Mouse (Mus musculus): ENCODE measurements around the gene Krt20.
A peak's percentile ranks its signal among the peaks of the same experiment; 100 is the strongest.

Gene Krt20

DNA sequence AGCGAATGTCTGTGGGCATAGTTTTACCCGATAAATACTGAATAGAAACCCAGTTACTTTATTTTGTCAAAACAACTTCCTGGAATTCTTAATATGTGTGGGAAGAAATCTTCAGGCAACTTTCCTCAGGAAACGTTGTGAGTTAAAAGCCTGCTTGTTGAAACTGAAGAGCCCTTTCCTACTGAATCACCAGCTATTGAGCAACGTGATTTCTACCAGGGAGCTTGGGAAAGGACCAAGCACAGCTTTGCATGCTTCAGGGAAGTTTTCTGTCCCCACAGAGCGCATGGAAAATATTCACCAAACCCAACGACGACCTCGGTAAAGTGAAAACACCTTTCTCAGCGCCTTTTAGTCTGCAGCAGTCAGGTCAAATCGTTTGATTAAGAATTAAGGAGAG, 31.8 kb downstream of the Krt20 start:
- DNase-seq, result peak; percentile 29

DNA sequence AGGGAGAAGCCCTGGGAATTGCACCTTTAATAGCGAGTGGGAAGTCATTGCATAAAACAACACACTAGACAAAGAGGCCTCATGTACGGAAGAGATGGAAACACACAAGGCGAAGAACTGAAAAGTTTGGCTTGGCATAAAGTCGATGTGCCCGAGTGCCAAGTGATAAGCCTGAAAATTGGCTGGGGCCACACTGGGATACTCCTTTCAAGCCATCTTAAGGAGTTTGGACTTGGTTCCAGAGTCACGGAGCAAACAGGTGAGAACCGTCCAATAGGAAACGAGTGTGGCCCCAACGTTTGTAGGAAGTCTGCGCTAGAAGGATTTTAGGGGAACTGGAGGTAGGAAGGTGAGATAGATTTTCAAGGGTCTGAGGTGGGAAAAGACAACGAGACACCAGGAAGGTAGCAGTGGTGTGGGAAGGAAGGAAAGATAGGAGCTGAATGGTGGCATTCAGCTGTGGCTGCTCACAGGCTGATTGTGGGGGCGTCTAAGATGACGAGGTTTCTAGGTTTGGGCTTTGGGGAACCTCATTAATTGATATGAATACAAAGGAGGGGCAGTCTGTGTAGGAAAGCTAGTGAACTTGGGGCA, 37.9 kb downstream of the Krt20 start:
- DNase-seq, result peak; percentile 60

DNA sequence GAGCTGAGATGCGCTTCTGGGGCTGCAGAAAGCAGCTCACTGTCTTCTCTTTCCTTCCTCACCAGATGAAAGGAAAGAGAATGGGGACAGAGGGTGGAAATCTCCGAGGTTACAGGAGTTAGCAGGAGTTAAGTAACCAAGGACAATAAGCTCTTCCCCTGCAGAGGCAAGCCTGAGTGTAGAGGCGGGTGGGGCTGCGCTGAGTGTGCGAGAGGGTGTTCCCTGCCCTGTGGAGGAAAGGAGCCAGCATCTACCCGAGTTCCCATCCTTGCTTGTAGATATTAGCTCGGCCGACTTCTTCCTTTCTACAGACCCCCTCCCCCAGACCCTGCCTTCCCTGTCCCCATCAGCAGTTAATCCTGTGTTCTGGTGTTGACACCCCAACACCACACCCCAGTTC, 39.1 kb downstream of the Krt20 start:
- DNase-seq, result peak; percentile 72

DNA sequence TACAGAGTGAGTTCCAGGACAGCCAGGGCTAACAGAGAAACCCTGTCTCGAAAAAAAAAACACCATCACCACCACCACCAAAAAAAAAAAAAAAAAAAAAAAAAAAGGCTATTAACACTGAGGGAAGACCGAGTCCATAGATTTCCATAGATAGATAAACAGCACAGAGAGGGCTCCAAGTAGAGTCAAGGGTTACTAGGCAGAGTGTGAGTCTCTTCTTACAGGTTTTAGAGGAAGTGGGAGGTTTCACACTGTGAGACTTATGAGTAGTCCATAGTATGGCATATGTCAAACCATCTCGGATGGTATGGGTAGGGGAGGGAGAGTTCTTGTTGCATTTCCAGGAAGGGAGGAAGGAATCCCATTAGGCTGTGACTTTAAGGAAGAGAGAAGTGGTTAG, 39.9 kb downstream of the Krt20 start:
- peak; percentile 14 for DNase-seq

DNA sequence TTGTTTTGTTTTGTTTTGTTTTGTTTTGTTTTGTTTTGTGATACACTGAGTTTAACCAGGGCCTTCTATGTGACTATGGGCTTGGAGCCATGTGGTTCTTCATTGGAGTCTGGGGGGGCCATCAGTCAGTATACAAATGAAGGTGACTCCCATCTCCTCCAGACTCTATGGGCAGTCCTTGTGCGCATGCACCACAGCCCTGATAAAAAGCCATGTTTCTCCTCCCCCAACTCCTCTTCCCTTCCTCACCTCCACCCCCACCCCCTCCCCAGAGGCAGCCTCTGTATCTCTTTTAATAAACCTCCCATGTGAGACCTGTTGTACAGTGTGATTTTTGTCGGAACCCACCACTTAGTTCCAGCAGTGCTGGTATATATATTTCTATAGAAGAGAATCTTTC, 41.3 kb downstream of the Krt20 start:
- DNase-seq, result no peak

DNA sequence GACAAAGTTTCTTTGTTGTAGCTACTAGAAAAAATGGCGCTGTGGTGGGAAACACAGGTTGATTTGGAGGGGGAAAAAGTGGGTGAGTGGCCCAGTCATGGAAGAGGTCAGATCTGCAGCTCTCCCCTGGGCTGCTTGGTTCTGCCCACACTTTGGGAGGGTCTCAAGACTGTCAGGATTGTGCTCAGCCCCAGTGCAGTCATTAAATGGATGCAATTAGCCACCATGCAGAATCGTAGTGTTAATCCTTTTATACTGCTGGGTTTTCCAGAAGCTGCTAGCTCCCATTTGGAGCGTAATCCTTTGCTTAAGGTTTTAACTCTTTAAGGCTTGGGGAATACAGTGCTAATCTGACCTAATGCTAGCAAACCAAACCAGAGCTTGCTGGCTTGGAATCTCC, 41.9 kb downstream of the Krt20 start:
- peak; percentile 19 for DNase-seq

DNA sequence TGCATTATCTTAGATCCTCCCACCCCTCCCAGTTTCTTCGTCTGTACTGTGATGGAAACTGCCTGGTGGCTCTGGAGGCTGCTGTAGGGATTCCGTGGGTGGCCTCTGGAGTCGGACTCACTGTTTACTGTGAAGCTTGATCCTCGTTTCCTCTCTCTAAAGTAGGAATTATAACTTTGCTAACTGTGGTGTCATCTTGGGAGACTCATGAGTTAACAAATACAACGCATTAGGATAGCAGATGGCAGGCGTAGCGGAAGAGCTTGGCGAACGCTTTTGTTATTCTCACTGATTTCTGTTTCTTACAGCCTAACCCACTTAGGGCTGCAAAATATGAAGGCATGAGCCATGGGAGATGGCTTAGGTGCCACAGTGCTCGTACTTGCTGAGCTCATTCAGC, 45.5 kb downstream of the Krt20 start:
- DNase-seq, result peak; percentile 34

DNA sequence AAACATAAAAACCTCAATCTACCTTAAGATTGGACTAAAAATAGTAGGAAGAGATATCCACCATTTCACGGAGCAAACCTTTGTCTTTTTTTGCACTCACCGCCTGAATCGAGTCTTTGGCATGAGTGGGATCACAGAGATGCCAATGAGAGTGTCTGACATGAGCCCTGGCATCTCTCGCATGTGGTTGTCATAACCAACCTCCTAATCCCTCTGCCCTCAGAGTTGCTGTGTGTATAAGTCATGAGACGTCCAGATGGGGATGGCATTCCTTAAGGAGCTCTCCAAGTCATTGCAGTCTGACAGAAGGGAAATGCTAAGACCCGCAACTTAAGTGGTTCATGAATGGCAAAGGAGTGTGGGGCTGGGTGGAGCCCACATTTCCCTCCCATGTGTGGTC, 46.6 kb downstream of the Krt20 start:
- DNase-seq, result peak; percentile 52

DNA sequence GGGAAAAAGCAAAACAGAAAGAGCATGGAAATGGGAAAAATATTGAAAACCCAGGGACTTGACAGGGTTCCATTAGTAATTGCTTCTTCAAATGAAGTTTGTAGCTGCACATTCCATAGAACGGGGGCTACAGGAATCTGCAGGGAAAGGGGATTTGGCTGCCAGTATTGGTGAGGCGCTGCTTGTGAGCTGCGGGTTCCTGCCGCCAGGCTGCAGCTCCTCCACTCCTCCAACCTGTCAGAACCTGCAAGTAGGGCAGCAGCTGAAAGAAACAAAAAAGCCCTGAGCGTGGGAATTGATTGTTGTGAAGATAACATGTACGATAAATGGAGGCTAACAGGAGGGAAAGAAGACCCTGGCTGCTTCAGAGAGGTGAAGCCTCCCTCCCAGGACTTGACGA, 47.1 kb downstream of the Krt20 start:
- peak; percentile 55 for DNase-seq

DNA sequence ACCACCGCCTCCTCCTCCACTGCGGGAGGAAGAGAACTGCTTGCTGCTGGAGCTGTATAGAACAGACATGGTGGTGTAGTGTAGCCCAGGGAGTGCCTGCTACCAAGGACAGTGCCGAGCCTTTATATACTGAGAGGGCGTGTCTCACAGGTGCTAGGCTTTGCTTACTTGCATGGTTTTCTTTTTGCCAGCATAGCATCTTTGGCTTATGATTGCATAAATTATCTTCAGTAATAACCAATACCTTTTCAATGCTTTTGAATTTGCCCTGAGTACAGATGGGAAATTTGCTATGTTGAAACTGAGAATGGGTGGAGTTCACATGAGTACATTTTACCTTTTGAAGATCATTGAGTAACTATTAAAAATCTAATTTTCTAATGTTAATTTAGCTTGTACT, 48.7 kb downstream of the Krt20 start, which contains the start of gene Krt10:
Gene Krt10 (minus strand): TSS at position 101 of the 400 bp plus-strand sequence.
- DNase-seq, result no peak

DNA sequence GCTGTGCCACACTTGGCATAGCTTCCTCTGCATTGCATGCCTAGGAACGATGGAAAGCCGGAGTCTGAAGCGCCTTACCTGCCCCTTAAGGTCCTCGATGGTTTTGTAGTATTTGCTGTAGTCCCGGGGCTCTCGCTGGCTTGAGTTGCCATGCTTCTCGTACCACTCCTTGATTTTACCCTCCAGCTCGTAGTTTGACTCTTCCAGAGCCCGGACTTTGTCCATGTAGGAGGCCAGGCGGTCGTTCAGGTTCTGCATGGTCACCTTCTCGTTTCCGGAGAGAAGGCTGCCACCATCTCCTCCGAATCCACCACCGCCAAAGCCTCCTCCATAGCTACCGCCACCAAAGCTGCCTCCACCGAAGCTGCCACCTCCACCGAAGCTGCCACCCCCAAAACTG, 49.3 kb downstream of the Krt20 start:
- peak; percentile 84 for DNase-seq

DNA sequence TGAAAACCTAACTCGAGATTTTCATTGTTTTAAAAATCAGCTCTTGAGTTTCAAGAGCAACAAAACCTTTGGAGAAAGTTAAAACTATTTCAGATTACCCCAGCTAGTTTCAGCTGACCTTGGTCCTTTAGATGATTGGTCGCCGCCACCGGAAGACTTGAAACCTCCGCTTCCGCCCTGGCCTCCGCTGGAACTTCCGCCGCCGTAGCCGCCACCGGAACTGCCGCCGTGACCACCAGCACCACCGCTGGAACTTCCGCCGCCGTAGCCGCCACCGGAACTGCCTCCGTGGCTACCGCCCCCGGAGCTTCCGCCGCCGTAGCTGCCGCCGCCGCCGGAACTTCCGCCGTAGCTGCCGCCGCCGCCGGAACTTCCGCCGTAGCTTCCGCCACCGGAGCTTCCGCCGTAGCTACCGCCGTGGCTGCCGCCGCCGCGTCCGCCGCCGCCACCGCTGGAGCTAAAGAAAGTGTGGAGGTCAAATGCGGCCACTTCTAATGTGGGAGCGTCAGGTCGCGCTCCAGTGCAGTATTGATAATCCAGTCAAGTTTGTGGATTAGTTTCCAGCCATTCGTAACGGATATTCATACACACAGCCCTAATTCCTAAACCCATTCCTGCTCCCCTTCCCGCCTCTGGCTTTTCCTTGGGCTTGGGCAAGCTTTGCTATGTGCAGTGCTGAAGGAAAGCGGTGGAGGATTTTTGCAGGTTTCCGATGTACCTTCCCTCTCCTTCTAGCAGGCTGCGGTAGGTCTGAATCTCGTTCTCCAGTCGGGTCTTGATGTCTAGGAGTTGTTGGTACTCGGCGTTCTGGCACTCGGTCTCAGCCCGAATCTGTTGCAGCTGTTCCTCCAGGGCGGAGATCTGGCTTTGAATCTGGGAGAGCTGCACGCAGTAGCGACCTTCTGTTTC, 51.9 kb downstream of the Krt20 start:
- DNase-seq, result peak; percentile 99

DNA sequence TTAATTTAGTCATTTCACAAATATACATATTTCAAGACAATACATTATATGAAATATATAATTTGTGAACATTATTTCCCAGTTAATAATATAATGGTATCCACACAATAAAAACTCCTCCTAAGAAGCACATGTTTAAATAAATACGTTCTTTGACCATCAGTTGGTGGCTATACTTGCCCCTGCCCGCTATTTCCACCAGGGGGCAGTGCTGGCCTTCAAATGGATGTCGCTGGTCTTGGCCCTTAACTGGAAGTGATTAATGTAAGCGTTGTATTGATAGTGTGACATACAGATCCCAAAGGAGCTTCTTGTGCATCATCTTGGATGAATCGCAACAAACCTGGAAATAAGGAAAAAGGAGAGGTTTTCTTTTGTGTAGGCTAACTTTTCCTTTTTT, 58.4 kb downstream of the Krt20 start:
- DNase-seq, result peak; percentile 92

Data from heart, adult 11 months (tissue).